Mouse (Mus musculus) testis, adult 2 months (tissue): ENCODE data around the gene Rnf126.

Experiments
- CTCF ChIP-seq: fragments of 200-500 bp; IDR thresholded peaks from 2 replicates; pipeline ENCODE4 v1.5.1; 2012; ENCODE audit warnings: low read depth, mild to moderate bottlenecking, inconsistent platforms, low read length, moderate library complexity; ENCODE audit not compliant: control insufficient read depth, insufficient read depth, insufficient replicate concordance
- POLR2A ChIP-seq: fragments of 200-500 bp; IDR thresholded peaks from 2 replicates; pipeline ENCODE4 v1.6.1; 2012; ENCODE audit warnings: low read depth, mild to moderate bottlenecking, inconsistent platforms, low read length, moderate library complexity; ENCODE audit not compliant: control insufficient read depth

DNA sequence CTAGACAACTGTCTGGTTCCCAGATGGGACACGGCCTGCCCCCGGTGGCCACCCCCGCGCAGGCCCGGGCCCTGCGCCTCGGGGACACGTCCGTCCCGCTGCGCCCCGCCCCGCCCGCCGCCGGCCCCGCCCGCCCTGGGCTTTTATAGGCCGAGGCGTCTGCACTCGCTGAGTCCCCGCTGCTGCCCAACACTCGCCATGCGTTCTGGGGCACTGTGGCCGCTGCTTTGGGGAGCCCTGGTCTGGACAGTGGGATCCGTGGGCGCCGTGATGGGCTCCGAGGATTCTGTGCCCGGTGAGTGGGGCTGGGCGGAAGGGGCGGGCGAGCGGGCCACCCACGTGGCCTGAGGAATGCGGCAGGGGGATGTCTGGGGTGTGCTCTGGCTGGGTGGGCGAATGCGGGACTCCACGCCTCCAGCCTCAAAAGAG, 10.4 kb upstream of the Rnf126 start, which contains the start of gene Fstl3:
- TF ChIP-seq CTCF (no peak), POLR2A (no peak)
